Mouse (Mus musculus): ENCODE measurements at regions not wholly inside any gene's neighbourhood (a gene's known extent, or its start where the extent isn't known, plus 50 kb on each side); places are given as distances from the start of the nearest gene placed in this dataset.

DNA sequence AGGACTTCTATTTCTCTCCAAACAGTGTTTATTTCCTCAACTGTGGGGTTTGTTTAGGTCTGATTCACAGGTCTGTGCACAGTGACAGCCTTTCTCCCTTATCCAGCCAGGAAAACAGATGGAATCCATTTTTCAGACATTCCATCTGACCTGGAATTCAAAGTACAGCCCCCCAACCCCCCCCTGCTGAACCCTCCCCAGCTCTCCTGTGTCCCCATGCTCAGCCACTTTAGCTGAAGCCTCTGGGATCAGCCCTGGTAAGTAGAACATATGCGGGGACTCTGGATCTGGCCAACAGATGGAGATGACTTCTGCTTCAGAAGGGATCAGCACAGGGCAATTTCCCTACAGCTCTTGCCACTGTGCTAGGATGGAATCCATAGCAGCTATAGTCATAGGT is 674.2 kb downstream of the Fat4 start:
- DNase-seq (ENCODE audit: low spot score in 2 of 2), result no peak

DNA sequence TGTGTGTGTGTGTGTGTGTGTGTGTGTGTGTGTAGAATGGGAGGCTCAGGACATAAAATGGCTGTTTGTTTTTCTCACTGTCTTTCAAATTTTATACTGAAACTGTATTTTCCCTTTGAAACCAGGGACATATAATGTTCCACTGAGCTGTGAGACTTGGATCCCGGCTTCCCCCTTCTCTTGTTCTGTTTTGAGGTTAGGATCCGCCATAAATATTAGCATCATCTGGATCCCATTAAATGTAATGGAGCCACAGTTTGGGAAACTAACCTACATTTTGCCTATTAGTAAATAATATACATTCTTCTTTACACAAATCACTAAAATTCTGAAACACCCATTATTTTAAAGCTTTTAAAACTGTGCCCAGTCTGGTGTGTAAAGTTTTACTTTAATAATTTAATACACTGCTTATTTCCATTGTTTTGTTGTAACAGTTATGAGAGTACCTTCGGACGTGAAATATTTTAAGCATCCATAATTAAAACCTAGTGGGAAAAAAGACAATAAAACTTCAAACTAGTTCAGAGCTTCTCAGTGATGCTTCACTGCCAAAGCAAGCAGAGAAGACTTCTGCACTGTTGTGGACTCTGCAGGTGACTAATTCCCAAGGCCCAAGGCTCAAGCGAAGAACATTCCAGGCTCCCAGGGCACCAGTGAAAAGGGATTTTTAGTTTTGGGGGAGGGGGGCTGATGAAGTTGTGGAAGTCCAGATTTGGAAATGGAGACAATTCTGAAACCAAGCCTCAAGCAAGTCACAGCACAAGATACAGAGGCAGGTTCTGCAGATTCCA is 684.9 kb downstream of the Fat4 start:
- DNase-seq (ENCODE audit: low spot score in 2 of 2), result no peak

DNA sequence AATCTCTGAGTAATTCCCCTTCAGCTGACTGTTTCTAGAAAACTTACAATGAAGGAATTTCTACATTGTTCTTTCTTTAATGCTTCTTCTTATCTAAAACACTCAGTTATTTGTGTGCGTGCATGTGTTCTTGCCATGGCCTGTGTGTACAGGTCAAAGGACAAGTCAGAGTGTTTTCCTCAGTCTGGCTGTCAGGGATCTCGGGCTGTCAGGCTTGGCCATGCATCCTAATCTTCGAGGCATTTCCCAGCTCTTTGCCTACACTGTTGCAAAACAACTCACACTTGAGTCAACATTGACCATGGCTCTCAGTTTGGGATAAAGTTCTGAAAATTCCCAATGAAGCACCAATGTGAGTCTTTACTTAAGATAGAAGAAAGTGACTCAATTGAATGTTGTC is 688.5 kb downstream of the Fat4 start:
- no peak for DNase-seq (ENCODE audit: low spot score in 2 of 2)

DNA sequence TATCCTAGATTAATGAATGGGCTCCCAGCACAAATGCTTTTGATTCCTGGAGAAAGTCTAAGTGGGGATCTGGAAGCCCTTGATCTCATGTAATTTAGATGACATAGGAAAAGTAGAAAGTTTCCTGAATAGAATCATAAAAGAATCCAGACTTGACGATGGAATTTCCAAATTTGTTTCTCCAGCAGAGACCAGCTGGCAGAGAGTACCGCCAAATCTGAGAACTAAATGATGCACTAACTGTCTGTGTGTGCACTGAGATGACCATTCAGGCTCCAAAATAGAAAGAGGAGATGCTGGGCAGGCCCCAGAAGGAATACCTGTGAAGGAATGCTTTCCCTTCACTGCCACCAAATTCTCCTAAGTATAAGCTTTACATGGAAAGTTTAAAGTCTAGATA is 704.6 kb downstream of the Fat4 start:
- DNase-seq (ENCODE audit: low spot score in 2 of 2), result peak in 1 of 2 experiments; percentile 5

DNA sequence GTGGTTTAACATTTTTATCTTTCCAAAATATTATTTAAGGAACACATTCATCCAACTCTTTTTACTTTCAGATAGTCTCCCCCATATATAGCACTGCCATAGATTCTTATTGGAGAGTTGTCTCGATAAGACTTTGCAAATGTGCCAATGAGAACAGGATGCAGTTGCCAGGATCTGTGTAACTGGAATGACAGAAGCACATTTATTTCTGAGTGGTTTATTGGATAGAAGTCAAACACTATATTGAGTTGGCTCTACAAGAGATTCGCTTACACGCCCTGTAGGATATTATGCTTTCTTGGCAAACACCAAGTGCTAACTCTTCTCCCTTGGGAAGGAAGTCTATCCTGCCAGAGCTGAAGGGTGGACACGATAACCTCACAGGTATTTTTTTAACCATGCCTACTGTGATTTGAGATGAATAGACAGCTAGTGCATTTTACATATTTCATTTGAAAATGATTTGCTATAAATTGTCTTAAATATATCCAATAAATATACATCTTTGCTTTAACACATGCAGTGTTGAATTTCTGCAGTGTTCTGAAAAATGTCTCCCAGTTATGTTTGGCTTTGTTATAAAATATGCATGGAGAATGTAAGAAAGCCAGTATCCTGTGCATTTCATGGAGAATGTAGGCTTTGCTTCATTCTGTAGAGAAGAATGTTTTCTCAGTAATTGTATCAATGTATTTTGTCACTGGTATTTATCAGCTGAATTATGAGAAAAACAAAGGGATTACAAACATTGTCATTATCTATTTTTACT is 705.8 kb downstream of the Fat4 start:
- peak in 1 of 2 experiments; percentile 6 for DNase-seq (ENCODE audit: low spot score in 2 of 2)

DNA sequence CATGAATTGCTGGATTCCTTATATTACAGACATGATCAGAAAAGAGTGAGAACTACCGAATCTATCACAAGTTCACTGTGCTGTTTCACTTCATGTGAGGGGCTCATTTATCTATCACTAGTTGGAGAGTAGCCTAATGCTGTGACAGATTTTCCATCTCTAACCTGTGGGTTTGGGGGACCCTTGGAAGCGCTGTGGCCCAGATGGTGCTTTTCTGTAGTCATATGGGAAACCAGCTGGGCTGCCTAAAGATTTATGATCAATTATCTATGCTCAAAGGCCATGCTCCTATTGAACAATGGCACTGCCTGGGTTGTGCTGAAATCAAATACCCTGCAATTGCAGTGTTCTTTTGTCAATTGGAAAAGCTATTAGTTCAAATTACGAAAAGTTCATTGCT is 723.2 kb downstream of the Fat4 start:
- no peak for DNase-seq (ENCODE audit: low spot score in 2 of 2)

DNA sequence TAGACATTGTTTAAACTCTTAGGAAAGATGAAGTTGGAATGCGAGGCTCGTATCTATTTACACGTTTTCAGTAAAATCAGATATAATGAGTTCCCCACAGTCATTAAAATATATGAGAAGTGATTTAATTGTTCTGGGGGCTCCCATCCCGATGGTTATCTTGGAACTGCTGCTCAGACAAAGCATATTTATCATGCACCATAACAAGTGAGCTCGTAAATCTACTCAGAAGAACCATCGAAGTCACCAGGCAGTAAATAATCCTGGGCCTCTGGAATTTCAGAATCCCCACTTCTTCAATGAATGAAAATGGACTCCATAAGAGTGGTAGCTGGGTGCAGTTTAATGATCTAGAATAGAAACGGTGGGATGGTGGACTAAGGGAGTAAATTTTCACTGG is 725.7 kb downstream of the Fat4 start:
- no peak for DNase-seq (ENCODE audit: low spot score in 2 of 2)

DNA sequence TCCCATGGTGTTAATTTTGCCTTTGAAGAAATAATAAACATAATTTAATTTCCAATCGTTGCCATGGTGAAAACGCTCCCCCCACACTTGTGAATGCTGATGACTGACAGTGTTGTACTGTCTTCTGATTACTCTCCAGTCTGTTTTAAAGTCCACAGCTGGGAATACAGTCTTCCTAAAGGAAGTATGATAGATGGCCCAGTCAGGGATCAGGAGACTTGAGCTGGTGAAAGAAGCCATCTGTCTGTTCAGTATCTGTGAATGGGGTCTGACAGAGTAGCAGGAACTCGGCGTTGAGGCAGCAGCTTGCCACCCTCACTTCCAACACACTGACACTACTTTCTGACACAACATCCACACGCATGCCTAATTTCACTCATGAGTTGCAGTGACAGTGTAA is 751.2 kb downstream of the Fat4 start:
- DNase-seq (ENCODE audit: low spot score in 2 of 2), result no peak

DNA sequence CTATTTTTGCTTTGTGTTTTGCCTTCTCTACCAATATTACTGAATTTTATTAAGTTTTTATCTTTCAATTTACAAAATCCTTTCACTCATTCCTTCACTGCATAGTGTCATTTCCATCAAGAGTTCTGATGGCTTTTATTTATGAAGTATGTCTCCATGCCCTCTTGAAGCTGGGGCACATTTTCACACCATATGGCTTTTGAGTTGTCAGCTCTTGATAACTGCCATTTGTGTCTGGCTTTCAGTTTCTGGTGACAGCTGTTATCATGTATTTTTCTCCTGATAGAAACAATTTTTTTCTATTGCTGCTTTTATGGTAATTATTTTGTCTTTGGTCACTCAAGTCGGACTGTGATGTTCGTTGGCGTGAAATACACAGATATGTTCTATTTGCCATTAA is 756.5 kb downstream of the Fat4 start:
- DNase-seq (ENCODE audit: low spot score in 2 of 2), result no peak

DNA sequence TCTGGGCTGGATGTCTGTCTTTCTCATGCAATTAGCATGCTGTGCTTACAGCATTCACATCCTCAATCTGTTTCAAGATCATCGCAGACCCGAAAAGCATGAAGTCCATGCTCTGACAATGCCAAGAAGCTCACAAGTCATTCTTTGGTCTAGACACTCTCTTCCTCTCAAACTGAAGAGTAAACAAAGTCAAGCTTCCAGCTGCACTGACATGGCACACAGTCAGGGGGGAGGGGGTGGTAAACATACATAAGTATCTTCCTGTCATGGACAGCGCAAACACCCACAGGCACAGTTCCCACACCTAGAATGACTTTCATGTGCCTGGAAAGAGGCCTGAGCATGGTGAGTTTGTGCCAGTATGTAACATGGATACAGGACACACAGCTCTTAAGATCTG is 780.1 kb downstream of the Fat4 start:
- DNase-seq (ENCODE audit: low spot score in 2 of 2), result no peak

DNA sequence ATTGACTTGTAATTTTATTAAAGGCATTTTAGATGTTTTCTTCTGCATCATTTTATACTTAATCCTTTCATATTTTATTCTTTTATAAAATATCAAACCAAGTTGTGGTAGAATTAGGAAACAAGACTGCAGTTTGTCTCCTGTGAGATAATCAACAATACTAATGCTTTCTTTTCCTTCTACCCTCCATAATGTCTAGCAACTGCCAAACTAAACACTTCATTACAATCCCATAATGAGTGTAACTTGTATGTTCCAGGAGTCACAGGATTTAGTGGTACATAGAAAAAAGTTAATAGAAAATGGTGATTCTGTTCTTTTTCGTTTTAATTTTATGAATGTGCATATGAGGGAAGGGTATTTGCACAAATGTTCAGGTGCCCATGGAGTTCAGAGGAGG is 782.4 kb downstream of the Fat4 start:
- DNase-seq (ENCODE audit: low spot score in 2 of 2), result no peak

DNA sequence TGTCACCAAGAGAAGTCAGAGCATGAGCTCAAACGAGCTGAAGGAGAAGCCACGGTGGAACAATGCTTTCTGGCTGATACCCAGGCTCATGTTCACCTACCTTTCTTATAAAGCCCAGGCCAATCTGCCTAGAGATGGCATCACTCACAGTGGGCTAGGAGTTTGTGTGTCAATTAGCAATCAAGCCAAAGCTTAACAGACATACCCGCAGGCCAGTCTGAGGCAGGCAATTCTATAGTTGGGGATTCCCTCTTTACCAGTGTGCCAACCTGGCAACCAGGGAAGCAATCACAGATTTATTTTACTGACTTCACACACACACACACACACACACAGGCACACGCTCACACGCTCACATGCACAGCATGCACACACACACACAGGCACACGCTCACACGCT is 787.3 kb downstream of the Fat4 start:
- DNase-seq (ENCODE audit: low spot score in 2 of 2), result no peak

DNA sequence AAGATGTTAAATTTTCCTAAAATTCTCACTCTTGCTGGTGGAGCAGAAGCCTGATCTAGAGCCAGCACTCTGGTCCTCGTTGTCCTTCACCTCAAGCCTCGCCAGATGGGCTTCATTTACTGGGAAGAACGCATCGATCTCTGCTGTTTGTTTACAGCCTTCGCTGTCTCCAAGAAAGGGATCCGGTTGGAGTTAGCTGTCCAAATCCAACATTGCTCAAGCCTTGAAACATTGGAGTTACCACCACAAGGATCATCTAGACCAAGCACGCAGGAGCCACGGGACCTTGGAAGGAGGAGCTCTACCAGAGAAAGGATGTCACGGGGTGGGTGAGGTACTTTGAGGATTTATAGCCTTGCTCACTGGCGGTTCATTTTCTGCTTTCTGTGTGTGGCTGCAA is 788.2 kb downstream of the Fat4 start:
- no peak for DNase-seq (ENCODE audit: low spot score in 2 of 2)

DNA sequence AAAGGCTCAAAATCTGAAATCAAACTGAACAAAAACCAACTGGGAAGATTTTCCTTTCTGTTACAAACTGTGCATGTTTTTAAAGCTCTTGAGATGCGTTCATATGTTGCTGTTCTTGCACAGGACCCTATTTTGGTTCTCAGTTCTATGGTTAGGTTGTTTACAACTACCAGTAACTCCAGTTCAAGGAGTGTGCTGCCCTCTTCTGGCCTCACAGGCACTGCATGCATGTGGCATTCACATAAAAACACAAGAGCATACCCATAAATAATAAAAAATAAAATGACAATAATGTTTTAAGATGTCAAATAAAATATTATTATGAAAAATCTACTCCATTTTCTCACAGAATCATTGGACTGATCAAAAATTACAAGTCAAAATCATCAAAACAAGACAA is 818.9 kb downstream of the Fat4 start:
- no peak for DNase-seq (ENCODE audit: low spot score in 2 of 2)

DNA sequence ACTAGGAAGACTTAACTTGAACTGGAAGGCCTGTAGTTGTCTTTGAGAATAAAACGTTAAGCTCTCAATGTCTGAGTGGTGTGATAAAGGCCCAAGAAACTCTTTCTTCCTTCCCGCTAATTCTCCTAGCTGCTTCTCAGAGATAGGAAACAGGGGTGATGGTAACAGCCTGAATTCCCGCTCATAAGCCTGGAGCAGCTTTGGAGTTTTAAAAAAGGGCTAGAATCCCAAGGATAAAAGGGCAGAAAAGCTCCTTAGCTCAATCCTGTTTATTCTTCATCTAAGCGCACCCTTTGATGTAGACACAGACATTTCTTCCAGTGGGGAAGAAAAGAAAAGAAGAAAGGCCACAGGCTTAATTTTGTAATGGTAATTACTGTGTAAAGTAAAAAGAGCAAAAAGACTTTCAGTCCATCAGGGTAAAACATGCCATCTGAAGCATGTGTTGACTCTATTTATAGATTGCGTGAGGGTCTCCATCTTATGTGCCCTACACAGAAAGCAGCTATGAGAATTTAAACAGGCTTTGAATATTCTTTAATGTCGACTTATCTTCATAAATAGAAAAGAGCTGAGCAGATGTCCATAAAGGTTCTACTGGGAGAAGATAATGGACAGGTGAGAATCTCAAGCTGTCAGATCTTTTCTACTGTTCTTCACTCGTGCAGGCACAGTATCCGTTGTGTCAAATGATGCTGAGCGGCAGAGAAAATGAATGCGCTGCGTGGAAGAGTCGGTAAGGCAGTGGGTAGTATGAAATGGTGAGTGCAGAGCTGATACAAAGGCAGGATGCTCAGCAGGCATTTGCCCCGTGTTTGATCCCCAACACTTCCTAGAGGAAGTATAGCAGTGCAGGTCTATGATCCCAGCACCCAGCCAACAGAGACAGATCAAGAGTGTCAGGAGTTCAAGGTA is 818.0 kb upstream of the Intu start:
- no peak for DNase-seq (ENCODE audit: low spot score in 2 of 2)

DNA sequence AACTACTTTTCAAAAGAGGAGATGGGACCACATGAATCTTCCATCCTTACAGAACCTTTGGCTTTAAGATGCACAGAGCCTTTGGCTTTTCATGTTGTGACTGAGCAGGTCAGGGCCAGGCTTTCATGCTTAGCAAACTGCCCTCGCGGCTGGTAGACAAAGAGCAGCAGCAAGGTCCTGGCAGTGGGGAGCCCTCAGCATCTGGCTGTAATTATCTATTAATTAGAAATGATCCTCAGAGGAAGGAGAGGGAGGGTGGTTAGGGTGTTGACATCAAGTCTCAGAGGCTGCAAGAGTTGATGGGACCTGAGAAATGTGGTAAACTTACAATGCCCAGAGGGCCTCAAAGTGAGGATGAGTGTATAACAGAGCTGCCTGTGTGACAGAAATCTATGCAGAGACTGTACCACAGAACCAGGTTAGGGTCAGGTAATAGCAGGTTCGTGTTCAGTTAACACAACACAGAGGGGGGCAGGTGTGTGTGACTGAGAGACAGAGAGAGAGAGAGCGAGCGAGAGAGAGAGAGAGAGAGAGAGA is 817.0 kb upstream of the Intu start:
- no peak for DNase-seq (ENCODE audit: low spot score in 2 of 2)

DNA sequence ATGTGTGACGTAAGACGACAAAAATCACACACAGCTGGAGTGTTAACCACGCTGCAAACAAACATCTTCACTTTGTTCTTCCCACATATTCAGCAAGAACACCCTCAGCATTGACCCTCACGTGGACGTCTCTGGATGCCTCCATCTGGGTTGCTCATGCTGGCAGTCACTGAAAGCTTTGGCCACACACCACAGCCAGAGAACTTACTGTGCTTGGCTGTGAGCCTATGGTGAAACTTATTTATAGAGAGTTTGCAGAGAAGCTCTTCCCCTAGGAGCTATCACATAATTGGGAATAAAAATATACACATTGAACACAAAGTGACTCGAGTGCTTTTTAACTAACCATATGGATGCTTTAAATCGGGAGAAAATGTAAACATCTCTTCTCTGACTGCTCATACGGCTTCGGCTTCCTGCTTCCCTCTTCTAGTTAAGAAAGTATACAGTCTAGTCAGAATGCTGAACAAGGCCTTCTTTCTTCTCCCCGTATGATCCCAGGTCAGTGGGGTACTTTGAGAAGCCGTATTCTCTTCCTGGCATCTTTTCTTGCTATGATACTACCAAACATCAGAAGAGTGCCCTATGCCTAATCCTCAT is 812.0 kb upstream of the Intu start:
- DNase-seq (ENCODE audit: low spot score in 2 of 2), result peak; percentile 56 to 71

DNA sequence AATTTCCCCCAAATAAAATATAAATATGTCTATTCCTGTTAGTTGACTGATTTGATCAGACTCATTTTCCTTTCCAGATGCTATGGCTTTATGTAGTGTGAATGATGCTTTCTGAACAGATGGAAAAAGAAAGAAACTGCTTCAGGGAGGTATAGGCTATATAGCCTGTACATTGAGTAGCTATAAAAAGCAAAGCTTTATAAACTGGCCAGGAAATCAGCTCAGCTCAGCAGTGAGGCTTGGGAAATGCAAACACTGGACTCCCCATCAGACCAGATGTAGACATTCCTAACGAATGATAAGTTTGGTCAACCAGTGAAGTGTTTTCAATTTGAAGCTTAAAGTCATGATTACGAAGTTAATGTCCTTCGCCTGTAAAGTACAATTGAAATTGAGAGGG is 805.3 kb upstream of the Intu start:
- no peak for DNase-seq (ENCODE audit: low spot score in 2 of 2)

DNA sequence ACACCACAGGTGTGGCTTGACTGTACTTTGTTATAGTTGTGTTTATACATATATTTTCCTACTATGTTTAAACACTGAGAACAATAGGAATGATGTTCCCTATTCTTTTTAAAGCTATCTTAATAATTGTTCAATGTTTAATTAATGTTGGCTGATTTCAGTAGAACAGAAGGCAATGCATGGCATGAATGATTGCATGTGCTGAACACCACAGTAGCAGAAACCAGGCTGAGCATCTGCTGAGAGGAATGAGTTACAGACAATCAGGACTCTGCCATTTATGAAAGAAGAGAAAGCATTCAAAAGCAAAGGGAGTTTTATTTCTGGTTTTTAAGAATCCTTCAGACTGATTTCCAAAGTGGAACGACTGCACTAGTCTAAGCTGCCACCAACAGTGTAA is 794.4 kb upstream of the Intu start:
- no peak for DNase-seq (ENCODE audit: low spot score in 2 of 2)

DNA sequence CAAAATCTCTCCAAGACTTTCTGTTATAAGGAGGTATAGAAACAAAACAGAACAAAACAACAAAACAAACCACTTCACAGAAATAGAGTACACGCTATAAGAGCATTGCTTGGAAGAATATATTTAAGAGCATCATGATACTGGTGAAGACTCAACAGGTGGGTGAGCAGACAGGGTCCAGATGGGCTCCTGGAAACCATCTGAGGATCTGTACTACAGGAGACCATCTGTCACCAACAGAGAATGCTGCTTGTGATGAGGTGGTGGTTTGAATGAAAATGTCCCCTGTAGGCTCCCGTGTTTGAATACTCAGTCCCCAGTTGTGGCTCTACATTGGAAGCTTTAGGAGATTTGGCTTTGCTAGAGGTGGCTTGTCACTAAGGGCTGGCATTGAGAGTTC is 785.1 kb upstream of the Intu start:
- DNase-seq (ENCODE audit: low spot score in 2 of 2), result peak; percentile 18 to 26

DNA sequence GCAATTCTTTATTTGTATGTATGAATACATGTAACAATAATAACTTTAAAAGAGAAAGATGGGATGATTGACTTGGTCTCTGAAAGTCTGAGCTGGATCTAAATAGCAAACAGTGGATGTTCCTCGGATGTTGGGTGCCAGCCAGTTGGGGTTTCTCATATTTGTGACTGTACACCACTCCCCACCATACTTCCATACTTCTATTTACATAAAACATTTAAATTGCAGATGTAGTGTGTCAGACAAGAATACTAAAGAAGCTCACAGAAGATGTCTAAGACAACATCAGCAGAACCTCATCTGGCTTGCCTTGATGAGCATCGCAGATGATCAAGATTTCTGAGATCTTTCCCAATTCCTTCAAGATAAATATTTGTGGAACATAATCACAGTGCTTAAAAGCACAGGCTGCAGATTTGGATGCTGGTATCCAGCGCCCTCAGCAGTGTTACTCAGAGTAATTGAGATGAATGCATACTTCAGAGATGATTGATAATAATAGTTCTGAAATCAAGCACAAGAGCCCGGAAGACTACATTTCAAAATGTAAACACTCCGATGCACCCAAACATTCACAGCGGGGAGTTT is 762.0 kb upstream of the Intu start:
- DNase-seq (ENCODE audit: low spot score in 2 of 2), result no peak

Measured in left cerebral cortex, adult 18-20 months (tissue).